Mouse (Mus musculus) lung, adult 2 months (tissue): Measurements from ENCODE around the gene Gm44579.

Source experiments
- CTCF ChIP-seq: fragments of 200-500 bp; IDR thresholded peaks from 2 replicates; pipeline ENCODE4 v1.5.1; 2011; ENCODE audit warnings: mild to moderate bottlenecking, low read length, control low read depth; ENCODE audit not compliant: insufficient read depth
- POLR2A ChIP-seq: fragments of 200-500 bp; IDR thresholded peaks from 2 replicates; pipeline ENCODE4 v1.6.1; 2011; ENCODE audit warnings: low read depth, mild to moderate bottlenecking, control low read depth, low read length, borderline replicate concordance; ENCODE audit errors: extremely low read depth

DNA sequence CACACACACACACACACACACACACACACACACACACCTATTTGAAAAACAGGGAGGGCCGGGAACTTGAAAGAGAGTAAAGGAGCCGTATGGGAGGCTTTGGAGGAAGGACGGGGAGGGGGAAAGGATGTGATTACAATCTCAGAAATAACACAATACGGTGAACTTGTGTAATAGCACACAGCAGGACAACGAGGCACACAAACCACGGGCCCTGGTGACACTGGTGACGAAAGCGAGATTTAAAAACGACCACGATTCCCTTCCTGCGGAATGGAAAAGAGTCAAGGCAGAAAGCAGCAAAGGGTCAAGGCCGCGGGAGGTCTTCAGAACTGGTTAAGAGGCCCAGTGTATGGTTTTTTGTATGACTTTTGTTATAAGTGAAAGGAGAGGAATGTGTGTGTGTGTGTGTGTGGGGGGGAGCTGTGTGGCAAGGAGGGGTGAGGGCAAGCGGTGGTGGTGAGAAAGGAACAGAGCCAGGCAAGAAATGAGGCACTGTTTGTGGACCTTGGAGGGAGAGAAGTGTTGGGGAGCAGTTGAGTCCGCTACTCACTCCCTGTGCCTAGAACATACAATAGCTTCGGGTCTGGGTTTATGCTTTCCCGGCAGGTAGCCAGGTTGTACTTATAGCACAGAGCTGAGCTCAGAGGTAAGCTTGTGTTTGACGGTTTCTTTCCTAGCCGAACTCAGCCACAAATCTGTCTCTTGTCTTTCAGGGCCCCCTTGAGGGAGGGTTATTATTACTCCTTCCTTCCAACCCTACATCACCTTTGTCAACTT, 59.6 kb downstream of the Gm44579 start:
- TF ChIP-seq CTCF = no peak
- TF ChIP-seq POLR2A = no peak
